Mouse (Mus musculus) cerebellum, adult 11 months (tissue): ENCODE results near the gene Armcx1.
"Not testable (repeated sequence)": the region's sequence is repeated elsewhere in the genome, so short reads cannot be mapped to it uniquely, and the experiment has no call there.

ENCODE experiments used
- DNase-seq: peaks from one replicate; pipeline ENCODE4 v3.0.0; 2022

Armcx1 gene

DNA sequence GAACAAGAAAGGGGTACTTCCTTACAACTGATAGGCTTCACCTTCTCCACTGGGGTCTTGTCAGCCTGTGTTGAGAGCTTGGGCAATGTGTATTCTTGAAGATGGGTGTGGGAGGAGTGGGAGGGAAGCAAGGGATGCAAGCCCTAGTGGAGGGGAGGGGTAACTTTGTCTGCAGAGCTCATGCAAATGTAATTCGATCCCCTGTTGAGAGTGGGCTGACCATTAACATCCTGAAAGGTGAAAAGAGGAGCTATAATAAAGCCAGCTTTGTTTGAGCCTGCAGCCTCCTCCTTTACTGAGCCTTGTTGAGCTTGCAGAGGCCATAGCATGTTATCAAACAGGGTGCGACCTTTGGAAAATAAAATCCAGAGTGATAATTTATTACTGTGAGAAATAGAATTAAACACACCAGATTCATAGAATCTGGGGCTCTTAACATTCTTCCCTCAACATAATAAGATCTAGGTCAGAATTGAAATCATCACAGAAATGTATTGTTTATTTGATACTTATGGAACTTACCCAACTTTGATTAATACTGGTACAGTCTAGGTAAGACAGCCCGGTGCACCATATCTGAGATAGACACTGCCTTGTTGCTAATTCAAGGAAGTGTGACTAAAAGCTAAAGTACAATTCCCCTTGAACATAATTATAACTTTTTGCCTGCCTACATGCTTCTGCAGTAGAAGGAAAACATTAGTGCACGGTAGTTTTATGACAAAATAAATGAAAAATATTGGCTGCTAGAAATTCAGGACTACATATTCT lies 45.9 kb downstream of the Armcx1 start:
- DNase-seq: not testable (repeated sequence)
